Mouse (Mus musculus) granulocyte monocyte progenitor cell, adult 5-6 weeks (primary cell): ENCODE measurements around the gene Plxna2. TPM values are rescaled to one million over a fixed set of nuclear protein-coding genes. Genes with fewer than 3 reads are reported as not detected.

Experiments
- ATAC-seq: replicated peaks from 2 replicates; pipeline ENCODE4 v1.8.0; 2016; ENCODE audit warnings: mild to moderate bottlenecking, moderate TSS enrichment, inconsistent platforms; ENCODE audit not compliant: poor library complexity, severe bottlenecking
- total RNA-seq, 2 experiments: library from RNA; stranded (forward) in 1 of 2; stranded (reverse) in 1 of 2; fragments of 200-712, 200-1000 nt in 1 of 2; fragments of >200 nt in 1 of 2; fragmentation: Nextera tagmentation in 1 of 2; gene quantifications; 2 replicates each; pipeline ENCODE4 v1.2.3; 2014 to 2017

Gene Plxna2
- total RNA-seq, 2 experiments from 2014 or later: 0.31 to 0.49 TPM

- no peak for ATAC-seq
These were observed 4.2 kb downstream of the Plxna2 start for GRCm38 (mm10) chr1:194622174-194622573.

DNA sequence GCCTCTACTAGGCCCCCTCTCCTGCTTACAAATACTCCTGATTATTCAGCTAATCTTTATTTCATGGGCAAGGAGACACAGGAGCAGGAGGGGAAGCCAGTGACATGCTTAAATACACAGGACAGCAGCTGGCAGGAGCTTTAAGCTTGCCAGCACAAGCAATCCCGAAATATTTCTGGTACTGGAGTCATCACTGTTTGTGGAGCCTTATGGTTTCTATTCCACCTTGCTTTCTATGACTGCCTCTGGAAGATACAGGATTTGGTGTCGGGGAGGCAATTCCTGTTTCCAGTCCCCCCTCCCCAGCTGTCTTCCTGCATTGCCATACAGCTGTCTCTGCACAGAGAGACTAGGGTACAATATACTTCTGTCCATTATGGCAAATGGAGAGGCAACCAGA is 4.7 kb downstream of the Plxna2 start:
- ATAC-seq: no peak

GRCm38 (mm10) chr1:194623641-194624040 is 5.6 kb downstream of the Plxna2 start:
- no peak for ATAC-seq

- ATAC-seq: no peak
These were observed 6.4 kb downstream of the Plxna2 start for GRCm38 (mm10) chr1:194624411-194624810.

- ATAC-seq: no peak
These were observed 7.0 kb downstream of the Plxna2 start for GRCm38 (mm10) chr1:194624973-194625372.

- ATAC-seq: peak; percentile 79
These were observed 8.1 kb downstream of the Plxna2 start for GRCm38 (mm10) chr1:194626109-194626508.

GRCm38 (mm10) chr1:194627286-194627685 is 9.3 kb downstream of the Plxna2 start:
- ATAC-seq: no peak

GRCm38 (mm10) chr1:194629135-194629689 is 11.2 kb downstream of the Plxna2 start:
- ATAC-seq: no peak

GRCm38 (mm10) chr1:194630498-194631056 is 12.6 kb downstream of the Plxna2 start:
- ATAC-seq: no peak

DNA sequence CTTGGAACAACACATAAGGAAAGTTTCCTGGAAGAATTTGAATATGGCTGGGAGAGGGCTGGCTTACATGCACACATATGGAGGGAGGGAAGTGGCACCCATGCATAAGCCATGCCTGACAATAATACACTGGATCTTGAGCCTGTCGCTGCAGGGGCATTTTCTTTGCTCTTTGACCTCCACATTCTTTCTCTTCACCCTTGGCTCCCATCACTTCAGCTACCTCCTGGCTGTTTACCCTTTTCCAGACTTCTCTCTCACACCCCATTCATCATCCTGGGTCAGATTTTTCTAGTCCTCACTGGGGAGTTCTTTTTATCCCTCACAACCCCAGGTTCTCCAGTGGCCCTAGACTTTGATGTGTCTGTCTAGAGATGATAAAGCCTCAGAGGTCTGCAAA is 13.6 kb downstream of the Plxna2 start:
- ATAC-seq: no peak

DNA sequence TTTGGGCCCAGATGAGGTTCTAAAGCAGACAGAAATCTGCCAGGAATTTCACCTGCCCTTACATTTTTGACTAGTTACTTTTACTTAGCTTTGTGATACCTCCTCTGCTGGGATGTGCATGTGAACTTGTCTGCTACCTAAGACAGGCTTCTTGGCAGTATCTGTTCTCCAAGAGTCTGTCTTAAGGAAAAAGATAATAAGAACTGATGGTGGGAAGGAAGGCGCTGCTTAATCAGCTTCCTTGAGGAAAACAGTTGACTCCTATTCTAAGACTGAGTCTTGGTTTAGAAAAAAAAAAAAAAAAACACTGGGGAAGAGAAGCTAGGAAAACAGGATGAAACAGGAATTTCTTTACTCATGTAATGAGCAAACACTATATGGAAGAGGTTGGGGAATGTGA is 14.0 kb downstream of the Plxna2 start:
- no peak for ATAC-seq

GRCm38 (mm10) chr1:194635411-194635810 is 17.4 kb downstream of the Plxna2 start:
- ATAC-seq: no peak

DNA sequence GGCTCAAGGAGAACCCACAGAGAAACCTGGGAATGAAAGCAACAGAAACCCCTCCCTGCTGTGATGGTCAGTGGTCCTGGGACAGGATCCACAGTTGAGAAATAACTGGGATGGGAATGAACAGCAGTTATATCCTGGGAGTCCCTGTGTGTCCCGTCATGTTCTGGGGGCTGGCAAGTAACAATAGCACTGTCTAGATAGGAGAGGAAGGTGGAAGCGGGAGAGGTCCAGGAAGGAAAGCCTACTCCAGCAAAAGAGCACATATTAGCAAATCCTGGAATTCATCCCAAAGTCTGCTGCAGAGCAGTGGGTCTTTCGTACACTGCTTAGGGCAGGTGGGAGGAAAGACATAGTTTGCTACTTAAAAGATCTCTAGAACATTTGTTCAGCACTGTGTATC is 17.9 kb downstream of the Plxna2 start:
- ATAC-seq: no peak

- ATAC-seq: no peak
These were observed 19.6 kb downstream of the Plxna2 start for GRCm38 (mm10) chr1:194637391-194638304.

- ATAC-seq: no peak
These were observed 23.7 kb downstream of the Plxna2 start for GRCm38 (mm10) chr1:194641601-194642301.

DNA sequence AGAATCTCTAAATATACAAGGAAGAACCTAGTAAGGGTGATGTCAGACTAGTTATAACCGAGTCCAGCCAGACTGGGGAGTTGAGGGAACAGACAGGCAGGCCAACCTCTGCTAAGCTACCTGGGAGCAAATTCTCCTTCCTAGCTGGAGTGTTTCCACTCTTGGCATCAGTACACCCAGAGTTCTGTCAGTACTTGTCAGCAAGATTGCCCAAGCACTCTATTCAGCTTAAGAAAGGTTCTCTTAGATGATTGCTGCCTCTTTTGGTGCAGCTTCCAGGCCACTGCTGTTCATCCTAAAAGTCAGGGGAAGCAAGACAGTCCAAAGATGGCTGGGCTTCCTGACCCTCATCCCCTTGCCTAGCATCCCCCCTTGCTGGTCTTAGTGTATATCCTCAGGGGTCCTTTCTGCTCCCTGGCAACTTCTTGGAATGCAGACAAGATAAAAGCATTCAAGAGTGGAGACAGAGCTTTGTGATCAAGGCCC is 24.3 kb downstream of the Plxna2 start:
- ATAC-seq: no peak

- ATAC-seq: no peak
These were observed 25.9 kb downstream of the Plxna2 start for GRCm38 (mm10) chr1:194643930-194644329.

- ATAC-seq: no peak
These were observed 27.9 kb downstream of the Plxna2 start for GRCm38 (mm10) chr1:194645898-194646297.

- ATAC-seq: no peak
These were observed 32.1 kb downstream of the Plxna2 start for GRCm38 (mm10) chr1:194650076-194650475.

DNA sequence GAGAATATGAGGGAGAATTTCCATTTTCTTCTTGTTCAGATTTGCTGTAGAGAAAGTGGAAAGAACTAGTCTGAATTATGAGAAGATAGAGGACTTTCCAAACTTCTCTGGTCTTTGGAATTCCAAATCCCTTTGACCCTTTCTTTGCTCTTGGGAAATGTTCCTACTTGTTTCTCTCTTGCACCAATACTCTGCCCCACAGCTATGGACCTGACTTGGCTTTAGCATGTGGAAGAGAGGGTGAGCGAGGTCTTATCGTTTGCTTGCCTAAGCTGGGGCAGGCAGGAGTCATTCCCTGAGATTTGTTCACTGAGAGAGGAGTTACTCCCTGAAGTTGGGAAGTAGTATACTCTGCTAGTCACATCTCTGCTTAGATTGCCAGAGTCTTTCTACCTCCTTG is 32.5 kb downstream of the Plxna2 start:
- ATAC-seq: no peak

GRCm38 (mm10) chr1:194651987-194652386 is 34.0 kb downstream of the Plxna2 start:
- ATAC-seq: no peak
